Mouse (Mus musculus) bone marrow macrophage, adult 2 months (primary cell): ENCODE data around the gene Bcar1. TPM values are rescaled to one million over a fixed set of nuclear protein-coding genes. Genes with fewer than 3 reads are reported as not detected.
A peak's percentile ranks its signal among the peaks of the same experiment; 100 is the strongest.

Source experiments
- H3K27ac ChIP-seq: 2 replicates; pipeline ENCODE4 v1.5.1; 2012; ENCODE audit warnings: low read depth, low read length; ENCODE audit not compliant: insufficient read depth
- H3K4me1 ChIP-seq: 2 replicates; pipeline ENCODE4 v1.6.1; 2012; ENCODE audit warnings: low read length; ENCODE audit not compliant: control insufficient read depth, insufficient read depth
- H3K4me3 ChIP-seq: 2 replicates; pipeline ENCODE4 v1.5.1; 2012; ENCODE audit warnings: mild to moderate bottlenecking, low read length, moderate library complexity; ENCODE audit not compliant: insufficient read depth
- CTCF ChIP-seq: IDR thresholded peaks from 2 replicates; pipeline ENCODE4 v1.5.1; 2012; ENCODE audit warnings: low read depth, mild to moderate bottlenecking, low read length, moderate library complexity
- POLR2A ChIP-seq: IDR thresholded peaks from 2 replicates; pipeline ENCODE4 v1.6.1; 2012; ENCODE audit warnings: mild to moderate bottlenecking, low read depth, low read length, borderline replicate concordance
- polyA plus RNA-seq: library from polyadenylated mRNA; stranded (reverse); fragments of >200 nt; gene quantifications from 2 replicates; pipeline ENCODE4 v1.2.4, GENCODE M21; 2012; ENCODE audit not compliant: missing spikeins, insufficient read depth, insufficient read length

Bcar1 gene
- polyA plus RNA-seq, 1 experiment = 0.40 TPM

DNA sequence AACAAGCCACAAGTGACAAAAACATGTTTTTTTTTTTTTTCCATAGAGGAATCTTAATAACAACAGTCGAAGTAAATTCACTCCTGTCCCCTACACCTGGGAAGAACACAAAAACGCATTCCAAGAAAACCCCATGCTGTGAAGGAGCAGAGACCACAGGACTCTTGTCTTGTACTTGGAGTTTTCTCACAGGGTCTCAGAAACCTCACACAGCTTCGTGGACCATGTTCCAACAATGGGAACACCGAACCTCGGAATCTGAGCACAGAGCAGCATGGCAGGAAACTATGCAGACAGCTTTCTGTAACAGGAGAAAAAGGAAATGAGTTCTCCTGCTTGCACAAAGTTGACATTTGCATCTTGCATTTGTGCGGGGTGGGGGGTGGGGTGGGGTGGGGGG is 5.2 kb upstream of the Bcar1 start:
- H3K27ac ChIP-seq = no peak overlapping the region
- TF ChIP-seq CTCF (no peak), POLR2A (no peak)
- H3K4me1 ChIP-seq = peaks cover 5% of the 10 kb centered on the region; the same call in 1 of the 2 replicates
- no peak overlapping the region for H3K4me3 ChIP-seq

DNA sequence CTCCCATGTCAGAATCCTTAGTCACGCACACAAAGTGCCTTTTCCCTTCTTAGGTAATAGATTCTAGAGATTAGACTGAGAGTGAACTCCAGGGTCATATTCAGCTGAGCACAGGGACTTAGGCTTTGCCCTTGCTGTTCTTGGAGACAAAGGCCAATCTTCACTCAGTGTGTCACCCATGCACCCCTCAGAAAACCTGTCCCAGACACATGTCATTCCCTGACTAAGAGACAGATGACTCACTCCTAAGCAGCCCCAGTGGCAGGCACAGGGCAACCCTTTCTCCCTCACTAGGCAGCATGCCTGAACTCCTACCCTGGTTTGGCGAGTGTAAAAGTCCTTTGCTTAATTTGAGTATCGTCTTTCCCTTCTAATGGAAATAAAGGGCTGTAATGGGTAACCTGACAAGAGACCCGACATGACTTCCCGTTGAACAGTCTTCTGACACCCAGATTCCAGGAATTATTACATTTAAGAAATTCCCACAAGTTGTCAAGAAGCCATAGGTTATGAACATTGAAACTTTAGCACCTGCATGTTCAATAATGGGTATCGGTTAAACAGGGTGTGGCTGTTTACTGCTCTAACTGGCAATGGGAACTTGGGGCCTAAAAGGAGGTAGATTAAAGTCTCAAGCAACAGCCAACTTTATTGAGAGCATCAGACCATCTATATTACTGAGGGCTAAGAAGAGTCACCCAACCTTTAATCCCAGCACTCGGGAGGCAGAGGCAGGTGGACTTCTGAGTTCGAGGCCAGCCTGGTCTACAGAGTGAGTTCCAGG is 4.4 kb upstream of the Bcar1 start:
- TF ChIP-seq CTCF (no peak), POLR2A (no peak)
- Histone ChIP-seq H3K4me1 (peaks cover 5% of the 10 kb centered on the region; the same call in 1 of the 2 replicates), H3K4me3 (no peak overlapping the region), H3K27ac (no peak overlapping the region)

DNA sequence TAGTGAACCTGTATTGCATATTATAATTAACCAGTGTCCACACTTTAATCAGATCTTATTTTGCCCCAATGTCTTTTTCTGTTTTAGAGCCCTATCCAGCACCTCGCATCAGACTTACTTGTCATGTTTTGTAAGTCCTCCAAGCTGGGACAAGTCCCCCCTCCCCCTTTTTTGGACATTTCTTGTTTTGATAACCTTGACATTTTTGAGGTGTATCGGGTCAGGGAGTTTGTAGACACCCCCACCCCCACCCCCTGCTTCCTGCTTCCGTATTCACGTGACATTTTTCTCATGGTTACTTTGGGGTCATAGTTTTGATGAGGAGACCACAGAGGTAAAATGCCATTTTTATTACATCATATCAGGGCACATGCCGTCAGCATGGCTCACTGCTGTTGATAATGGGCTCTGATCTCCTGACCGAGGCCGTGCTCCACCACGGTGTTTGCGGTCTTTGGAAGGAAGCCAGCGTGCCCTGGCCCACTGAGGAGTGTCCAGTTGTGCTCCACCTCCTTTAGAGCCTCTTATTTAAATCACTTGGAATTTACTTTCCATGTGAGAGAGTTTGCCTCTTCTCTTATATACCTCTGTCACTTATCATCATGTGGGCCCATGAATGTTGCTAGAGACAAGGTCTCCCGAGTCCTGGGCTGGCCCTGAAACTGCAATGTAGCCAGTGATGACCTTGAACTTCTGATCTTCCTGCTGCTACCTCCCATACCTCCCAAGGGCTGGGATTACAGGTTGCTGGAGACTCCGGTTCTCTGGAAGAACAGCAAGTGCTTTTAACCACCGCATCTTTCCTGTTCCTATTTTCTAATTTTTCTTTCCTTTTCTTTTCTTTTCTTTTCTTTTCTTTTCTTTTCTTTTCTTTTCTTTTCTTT is 3.2 kb upstream of the Bcar1 start:
- H3K4me3 ChIP-seq = no peak overlapping the region
- H3K27ac ChIP-seq = no peak overlapping the region
- peaks cover 5% of the 10 kb centered on the region; the same call in 1 of the 2 replicates for H3K4me1 ChIP-seq
- TF ChIP-seq CTCF (no peak), POLR2A (no peak)

DNA sequence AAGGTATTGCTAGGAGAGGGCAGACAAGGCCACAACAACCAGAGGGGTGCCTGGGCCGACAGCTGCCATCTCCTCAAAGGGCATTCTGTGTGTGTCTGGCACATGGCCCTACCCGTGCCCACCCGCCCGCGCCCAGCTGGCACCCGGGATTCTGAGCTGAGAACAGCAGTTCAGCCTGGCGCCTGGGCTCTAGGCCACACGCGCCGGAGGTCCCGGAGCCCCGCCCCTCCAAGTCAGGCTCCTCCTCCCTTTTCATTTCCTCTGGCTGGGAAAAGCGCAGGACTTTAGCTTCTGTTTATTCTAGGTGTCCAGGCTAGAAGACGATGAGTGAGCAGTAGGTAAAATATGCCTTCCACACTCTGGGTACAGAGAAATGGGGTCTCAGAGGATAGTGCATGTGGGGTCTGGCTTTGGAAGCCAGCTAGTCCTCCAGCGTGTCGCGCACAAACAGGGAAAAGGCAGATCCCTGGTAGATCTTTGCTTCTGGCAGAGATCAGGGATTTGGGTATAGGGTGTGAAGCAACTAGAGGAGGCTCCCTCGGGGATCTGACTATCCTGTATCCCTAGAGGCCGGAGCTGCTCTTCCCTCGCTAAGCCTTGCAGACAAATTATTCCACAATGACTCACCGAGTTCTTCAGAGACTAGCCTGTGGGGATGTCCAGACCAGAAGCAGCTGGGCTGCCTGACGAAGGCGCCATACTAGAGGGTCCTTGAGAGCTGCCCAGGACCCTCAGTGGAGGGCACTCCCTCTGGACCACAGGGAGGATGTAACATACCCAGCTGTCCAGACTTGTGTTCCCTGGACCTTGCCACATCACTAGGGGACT is 2.2 kb upstream of the Bcar1 start:
- Histone ChIP-seq H3K27ac (no peak overlapping the region), H3K4me1 (peaks cover 5% of the 10 kb centered on the region; the same call in 1 of the 2 replicates), H3K4me3 (0 out of 2 replicates have a peak overlapping the region, but pooled peaks have one; percentile 9)
- no peak for TF ChIP-seq POLR2A
- TF ChIP-seq CTCF = no peak

DNA sequence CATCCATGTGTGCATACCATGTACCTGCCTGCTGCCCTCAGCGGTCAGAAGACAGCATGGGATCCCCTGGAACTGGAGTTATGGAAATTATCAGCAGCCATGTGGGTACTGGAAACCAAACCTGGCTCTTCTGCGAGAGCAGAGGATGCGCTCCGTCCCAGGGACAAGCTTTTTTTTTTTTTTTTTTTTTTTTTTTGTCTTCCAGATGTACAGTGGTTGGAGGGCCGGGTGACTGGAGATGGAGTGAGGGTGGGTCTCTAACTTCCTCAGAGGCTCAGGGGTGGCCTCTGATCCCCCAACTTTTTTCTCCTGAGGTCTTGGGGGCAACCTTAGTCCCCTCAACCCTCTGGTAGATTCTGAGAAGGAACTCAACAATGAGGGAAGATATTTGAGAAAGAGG is 1.5 kb upstream of the Bcar1 start:
- TF ChIP-seq POLR2A = no peak
- no peak for TF ChIP-seq CTCF
- peaks cover 5% of the 10 kb centered on the region; the same call in 1 of the 2 replicates for H3K4me1 ChIP-seq
- H3K4me3 ChIP-seq = no peak overlapping the region
- no peak overlapping the region for H3K27ac ChIP-seq

DNA sequence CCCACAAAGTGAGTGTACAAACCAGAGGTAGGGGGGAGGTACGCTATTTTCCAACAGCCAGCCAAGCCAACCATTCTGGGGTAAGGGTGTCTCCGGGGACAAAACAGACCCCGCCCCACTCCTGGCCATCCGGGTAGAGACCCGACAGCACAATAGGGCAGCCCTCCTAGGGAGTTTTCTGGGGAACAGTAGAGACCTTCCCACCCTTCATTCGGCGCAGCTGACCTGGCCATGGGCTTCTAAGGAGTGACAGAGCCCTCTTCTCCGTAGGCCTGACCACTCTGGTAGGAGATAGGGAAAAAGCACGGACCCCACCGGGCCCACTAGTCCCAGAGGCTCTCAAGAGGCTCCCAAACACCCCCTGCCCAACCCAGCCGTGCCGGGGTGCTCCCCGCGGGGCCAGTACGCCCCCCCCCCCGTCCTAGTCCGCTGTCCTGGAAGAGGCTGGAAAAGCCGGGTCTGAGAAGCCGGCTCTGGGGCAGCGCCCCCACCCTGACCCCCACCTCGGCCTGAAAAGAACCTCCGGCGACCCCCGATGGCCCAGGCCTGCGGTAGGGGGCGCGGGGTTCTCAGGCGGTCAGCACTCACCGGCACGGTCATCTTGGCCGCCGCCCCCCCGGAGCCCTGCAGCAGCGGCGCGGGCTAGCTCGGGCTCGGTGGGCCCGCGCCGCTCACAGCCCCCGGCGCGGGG is 363 bp downstream of the Bcar1 start:
- Histone ChIP-seq H3K27ac (no peak overlapping the region), H3K4me1 (peaks cover 5% of the 10 kb centered on the region; the same call in 1 of the 2 replicates), H3K4me3 (no peak overlapping the region; the same call in 1 of the 2 replicates)
- TF ChIP-seq CTCF = no peak
- no peak for TF ChIP-seq POLR2A

DNA sequence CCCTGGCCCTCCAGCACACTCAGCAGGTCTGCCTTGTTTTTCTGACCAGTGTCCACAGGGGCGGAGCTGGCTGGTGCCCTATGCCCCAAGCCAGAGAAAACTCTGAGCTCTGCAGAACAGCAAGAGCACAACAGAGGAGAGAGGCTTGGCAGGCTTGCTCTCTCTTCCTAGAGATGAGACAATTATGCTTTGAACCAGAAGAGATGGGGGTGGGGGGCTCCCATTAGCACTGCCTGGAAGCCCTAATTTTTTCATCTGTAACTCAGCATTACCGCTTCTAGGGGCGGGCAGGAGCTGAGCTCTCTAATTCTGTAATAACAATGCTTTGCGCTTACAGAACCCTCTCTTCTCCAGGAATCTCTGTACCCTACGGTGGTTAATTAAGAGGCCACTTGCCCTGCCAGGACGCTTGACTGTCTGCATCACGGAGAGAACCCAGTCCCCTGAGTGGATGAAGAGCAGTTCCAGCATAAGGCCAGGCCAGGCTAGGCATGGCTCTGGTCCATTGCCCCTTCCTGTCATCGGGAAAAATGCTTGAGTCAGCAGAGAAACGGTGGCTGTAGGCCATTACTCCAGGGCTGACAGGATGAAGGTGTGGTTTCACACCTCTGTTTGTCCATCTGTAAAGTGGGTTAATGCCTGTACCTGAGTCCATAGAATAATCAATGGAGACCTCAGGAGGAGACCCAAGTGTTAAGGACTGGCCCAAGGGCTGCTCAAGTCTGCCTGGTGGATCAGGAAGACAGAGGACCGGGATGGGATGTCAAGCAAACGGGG is 1.2 kb downstream of the Bcar1 start:
- no peak for TF ChIP-seq CTCF
- TF ChIP-seq POLR2A = no peak
- Histone ChIP-seq H3K27ac (no peak overlapping the region), H3K4me3 (no peak overlapping the region), H3K4me1 (peaks cover 5% of the 10 kb centered on the region; the same call in 1 of the 2 replicates)

DNA sequence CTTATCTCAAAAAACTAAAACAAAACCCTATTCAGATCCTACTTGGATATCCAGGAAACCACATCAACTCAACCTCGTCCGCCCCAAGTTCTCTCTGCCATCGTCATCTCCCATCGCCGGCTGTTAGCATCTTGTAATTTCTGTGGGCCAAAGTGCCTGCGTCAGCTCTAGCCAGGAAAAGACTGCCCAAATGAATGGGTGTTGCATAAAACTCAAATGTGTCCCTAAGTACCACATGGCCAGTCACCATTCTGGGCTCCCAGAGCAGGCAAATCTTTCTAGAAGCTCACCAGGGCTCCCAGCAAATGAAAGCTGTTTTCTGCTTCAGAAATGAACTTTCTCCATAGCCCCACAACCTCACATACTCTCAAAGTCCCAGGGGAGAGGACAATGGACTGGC is 2.1 kb downstream of the Bcar1 start:
- Histone ChIP-seq H3K4me3 (no peak overlapping the region), H3K27ac (no peak overlapping the region), H3K4me1 (peaks cover 5% of the 10 kb centered on the region; the same call in 1 of the 2 replicates)
- TF ChIP-seq POLR2A (no peak), CTCF (no peak)
